Mouse (Mus musculus) C2C12 (cell line): ENCODE data around the gene Rexo4.

Source experiments
- CEBPB ChIP-seq: IDR thresholded peaks from one replicate; pipeline ENCODE4 v1.6.1; 2011; ENCODE audit warnings: low read depth, mild to moderate bottlenecking, control low read depth, moderate library complexity
- CTCF ChIP-seq: IDR thresholded peaks from one replicate; pipeline ENCODE4 v1.5.1; 2011; ENCODE audit not compliant: control insufficient read depth, insufficient read depth, insufficient read length
- MAX ChIP-seq: IDR thresholded peaks from one replicate; pipeline ENCODE4 v1.6.1; 2011; ENCODE audit warnings: mild to moderate bottlenecking, control low read depth
- MYOG ChIP-seq: IDR thresholded peaks from one replicate; pipeline ENCODE4 v1.6.1; 2011; ENCODE audit not compliant: control insufficient read depth, insufficient read length; ENCODE audit errors: extremely low read depth
- USF1 ChIP-seq: IDR thresholded peaks from one replicate; pipeline ENCODE4 v1.6.1; 2011; ENCODE audit warnings: low read depth, mild to moderate bottlenecking, control low read depth, moderate library complexity

- TF ChIP-seq CTCF (no peak), USF1 (peak; percentile 89), MAX (peak; percentile 95), CEBPB (no peak), MYOG (no peak)
These were observed 48.1 kb downstream of the Rexo4 start, which contains the start of the genes Surf2 and Surf1 for GRCm38 (mm10) chr2:26915927-26916728.
